Mouse (Mus musculus) naive thymus-derived CD4-positive, alpha-beta T cell, adult 2 months (primary cell): ENCODE data around the gene Acvr2a.
"Not testable (repeated sequence)": the region's sequence is repeated elsewhere in the genome, so short reads cannot be mapped to it uniquely, and the experiment has no call there.

Experiments used
- DNase-seq: peaks from one replicate; pipeline ENCODE4 v3.0.0-alpha.2; 2011; ENCODE audit warnings: low read depth

Gene Acvr2a

GRCm38 (mm10) chr2:48813371-48814222, at the start of gene Acvr2a:
Gene Acvr2a, plus strand, starts transcription at chr2:48814109.
- DNase-seq: peak; percentile 82

- no peak for DNase-seq
These were observed 47.4 kb upstream of the Acvr2a start for GRCm38 (mm10) chr2:48766513-48766912.

GRCm38 (mm10) chr2:48767778-48768177, 46.1 kb upstream of the Acvr2a start:
- no peak for DNase-seq

- DNase-seq: no peak
These were observed 45.7 kb upstream of the Acvr2a start for GRCm38 (mm10) chr2:48768219-48768618.

GRCm38 (mm10) chr2:48770100-48770499, 43.8 kb upstream of the Acvr2a start:
- no peak for DNase-seq

GRCm38 (mm10) chr2:48770634-48771033, 43.3 kb upstream of the Acvr2a start:
- DNase-seq: no peak

GRCm38 (mm10) chr2:48775281-48775680, 38.6 kb upstream of the Acvr2a start:
- no peak for DNase-seq

- DNase-seq: no peak
These were observed 25.0 kb upstream of the Acvr2a start for GRCm38 (mm10) chr2:48788901-48789300.

GRCm38 (mm10) chr2:48814223-48815038, 522 bp downstream of the Acvr2a start:
- DNase-seq: no peak

- DNase-seq: peak; percentile 48
These were observed 1.2 kb downstream of the Acvr2a start for GRCm38 (mm10) chr2:48815039-48815590.

GRCm38 (mm10) chr2:48816141-48817028, 2.5 kb downstream of the Acvr2a start:
- peak; percentile 18 for DNase-seq

- DNase-seq: no peak
These were observed 12.0 kb downstream of the Acvr2a start for GRCm38 (mm10) chr2:48825878-48826277.

- no peak for DNase-seq
These were observed 12.5 kb downstream of the Acvr2a start for GRCm38 (mm10) chr2:48826380-48826779.

- DNase-seq: no peak
These were observed 16.6 kb downstream of the Acvr2a start for GRCm38 (mm10) chr2:48830492-48830891.

GRCm38 (mm10) chr2:48832305-48832704, 18.4 kb downstream of the Acvr2a start:
- DNase-seq: no peak

GRCm38 (mm10) chr2:48833884-48834450, 20.1 kb downstream of the Acvr2a start:
- DNase-seq: no peak

- no peak for DNase-seq
These were observed 27.9 kb downstream of the Acvr2a start for GRCm38 (mm10) chr2:48841611-48842470.

- no peak for DNase-seq
These were observed 32.9 kb downstream of the Acvr2a start for GRCm38 (mm10) chr2:48846689-48847398.

GRCm38 (mm10) chr2:48865596-48865995, 51.7 kb downstream of the Acvr2a start:
- not testable (repeated sequence) for DNase-seq
